Comparison of ENCODE assay signal across 24 mouse cellular contexts in genomic region chr3:69563406-69563805, GRCm38 (mm10). TPM values are rescaled to one million over a fixed set of nuclear protein-coding genes. Genes with fewer than 3 reads are reported as not detected.
DNase-seq lines count a peak whose midpoint lies in the region; ATAC-seq and TF ChIP-seq lines count a peak whose summit lies in the region.
"Had no signal": no experiment of that assay in that cellular context is flagged by ENCODE, and none has a peak within 500 bp of the region (broad histone marks: within the 10 kb centered on the region; RNA-seq: fewer than 3 reads in every experiment).

No protein-coding gene starts in this region.

- TF ChIP-seq CTCF in hindbrain, postnatal 0 days (IDR thresholded peaks at IDR 0.05; ENCODE audit: low read depth): no peak

- ATAC-seq in kidney, embryonic 14.5 days (ENCODE audit: low FRiP score, low TSS enrichment): no peak
- ATAC-seq in midbrain, embryonic 11.5 days (ENCODE audit: low FRiP score): no peak
- ATAC-seq in midbrain, embryonic 15.5 days (replicated peaks): no peak
- no peak for ATAC-seq in hindbrain, postnatal 0 days
- ATAC-seq: CD4-positive, CD25-positive, alpha-beta regulatory T cell, adult 4 months; forebrain, embryonic 14.5 days; forebrain, postnatal 0 days had no signal

- WGBS in kidney, embryonic 14.5 days: 85% methylated on average over 5 of the region's 6 CpGs
- WGBS in midbrain, embryonic 11.5 days: 89% methylated on average over 4 of the region's 6 CpGs
- 88% methylated on average over 6 of the region's 6 CpGs for WGBS in midbrain, embryonic 15.5 days
- 81% methylated on average over 6 of the region's 6 CpGs for WGBS in hindbrain, postnatal 0 days

- H3K4me3 ChIP-seq in kidney, embryonic 14.5 days (ENCODE audit: low read length): no peak overlapping the region
- H3K4me3 ChIP-seq in midbrain, embryonic 11.5 days (ENCODE audit: low read depth, low read length): no peak overlapping the region
- H3K4me3 ChIP-seq in midbrain, embryonic 15.5 days: no peak overlapping the region
- H3K4me3 ChIP-seq in hindbrain, postnatal 0 days (ENCODE audit: low read length): no peak overlapping the region
- H3K4me3 ChIP-seq: embryonic facial prominence, embryonic 12.5 days; embryonic facial prominence, embryonic 15.5 days; gastrocnemius, adult 2 months; hindbrain, embryonic 12.5 days had no signal

- no peaks in the 10 kb centered on the region for H3K36me3 ChIP-seq in kidney, embryonic 14.5 days (ENCODE audit: control insufficient read depth, insufficient read depth, low read length)
- no peaks in the 10 kb centered on the region for H3K36me3 ChIP-seq in midbrain, embryonic 11.5 days (ENCODE audit: control insufficient read depth, insufficient read depth, low read length)
- no peaks in the 10 kb centered on the region for H3K36me3 ChIP-seq in midbrain, embryonic 15.5 days (replicated peaks)
- no peaks in the 10 kb centered on the region for H3K36me3 ChIP-seq in hindbrain, postnatal 0 days (ENCODE audit: insufficient read depth, low read length)
- H3K36me3 ChIP-seq: embryonic facial prominence, embryonic 12.5 days; embryonic facial prominence, embryonic 15.5 days; hindbrain, embryonic 12.5 days had no signal

- H3K9ac ChIP-seq in kidney, embryonic 14.5 days (ENCODE audit: low read depth, low read length): no peak overlapping the region
- H3K9ac ChIP-seq in midbrain, embryonic 11.5 days (ENCODE audit: low read length): no peak overlapping the region
- H3K9ac ChIP-seq in midbrain, embryonic 15.5 days: no peak overlapping the region
- H3K9ac ChIP-seq in hindbrain, postnatal 0 days (replicated peaks; ENCODE audit: low read length): no peak overlapping the region
- H3K9ac ChIP-seq: embryonic facial prominence, embryonic 12.5 days; embryonic facial prominence, embryonic 15.5 days; forebrain, postnatal 0 days; hindbrain, embryonic 12.5 days had no signal

- H3K27me3 ChIP-seq in kidney, embryonic 14.5 days (ENCODE audit: control insufficient read depth, insufficient read depth, low read length): no peaks in the 10 kb centered on the region
- no peaks in the 10 kb centered on the region for H3K27me3 ChIP-seq in midbrain, embryonic 11.5 days (ENCODE audit: control insufficient read depth, insufficient read depth, low read length)
- no peaks in the 10 kb centered on the region for H3K27me3 ChIP-seq in midbrain, embryonic 15.5 days (replicated peaks)
- no peaks in the 10 kb centered on the region for H3K27me3 ChIP-seq in hindbrain, postnatal 0 days (ENCODE audit: insufficient read depth, low read length)
- H3K27me3 ChIP-seq: embryonic facial prominence, embryonic 12.5 days; embryonic facial prominence, embryonic 15.5 days; hindbrain, embryonic 12.5 days had no signal

- H3K27ac ChIP-seq in kidney, embryonic 14.5 days (ENCODE audit: low read depth, low read length): no peak overlapping the region
- no peak overlapping the region for H3K27ac ChIP-seq in midbrain, embryonic 11.5 days (ENCODE audit: low read depth, low read length)
- no peak overlapping the region for H3K27ac ChIP-seq in midbrain, embryonic 15.5 days
- no peak overlapping the region for H3K27ac ChIP-seq in hindbrain, postnatal 0 days
- H3K27ac ChIP-seq: embryonic facial prominence, embryonic 12.5 days; embryonic facial prominence, embryonic 15.5 days; gastrocnemius, adult 2 months; hindbrain, embryonic 12.5 days had no signal

- H3K4me1 ChIP-seq in kidney, embryonic 14.5 days (ENCODE audit: control insufficient read depth, insufficient read depth, low read length): 0 out of 2 replicates have a peak, but pooled peaks cover 7% of the 10 kb centered on the region
- no peaks in the 10 kb centered on the region for H3K4me1 ChIP-seq in midbrain, embryonic 11.5 days (ENCODE audit: control insufficient read depth, insufficient read depth, low read length)
- no peaks in the 10 kb centered on the region for H3K4me1 ChIP-seq in midbrain, embryonic 15.5 days
- no peaks in the 10 kb centered on the region for H3K4me1 ChIP-seq in hindbrain, postnatal 0 days (ENCODE audit: insufficient read depth, low read length)
- H3K4me1 ChIP-seq: embryonic facial prominence, embryonic 12.5 days had no signal

- H3K9me3 ChIP-seq in kidney, embryonic 14.5 days (ENCODE audit: control insufficient read depth, low read length): no peaks in the 10 kb centered on the region
- H3K9me3 ChIP-seq in midbrain, embryonic 11.5 days (ENCODE audit: control insufficient read depth, low read length): no peaks in the 10 kb centered on the region
- no peaks in the 10 kb centered on the region for H3K9me3 ChIP-seq in midbrain, embryonic 15.5 days
- no peaks in the 10 kb centered on the region for H3K9me3 ChIP-seq in hindbrain, postnatal 0 days (ENCODE audit: low read length)
- H3K9me3 ChIP-seq: embryonic facial prominence, embryonic 12.5 days; embryonic facial prominence, embryonic 15.5 days; hindbrain, embryonic 12.5 days had no signal

- peak; percentile 53 for DNase-seq in kidney, adult 9 months
- no peak for DNase-seq in kidney, adult 18-20 months
- peak; percentile 43 for DNase-seq in kidney, postnatal 14 days
- DNase-seq in midbrain, embryonic 11.5 days (ENCODE audit: low spot score, missing footprints): peak; percentile 47
- no peak for DNase-seq in hindbrain, postnatal 0 days (ENCODE audit: low spot score)
- DNase-seq: adrenal gland, adult 2 months; adrenal gland, postnatal 14 days; cerebellum, adult 11 months; cerebellum, adult 2 months; cerebellum, adult 9-11 months; cerebellum, postnatal 25 days; forebrain, postnatal 0 days; gastrocnemius, adult 2 months; gastrocnemius, postnatal 14 days; heart, adult 11 months had no signal

- H3K4me2 ChIP-seq in kidney, embryonic 14.5 days (replicated peaks; ENCODE audit: low read depth, low read length): no peak overlapping the region
- no peak overlapping the region for H3K4me2 ChIP-seq in midbrain, embryonic 11.5 days
- H3K4me2 ChIP-seq in midbrain, embryonic 15.5 days: no peak overlapping the region
- H3K4me2 ChIP-seq in hindbrain, postnatal 0 days (ENCODE audit: low read depth, low read length): no peak overlapping the region
- H3K4me2 ChIP-seq: embryonic facial prominence, embryonic 12.5 days; embryonic facial prominence, embryonic 15.5 days; heart, embryonic 11.5 days; hindbrain, embryonic 12.5 days had no signal

RNA-seq across cellular contexts. Expression of gene B3galnt1, which starts 35.4 kb away (rescaled TPM):
- 27.7 and 29.4 TPM in 2 replicates for polyA plus RNA-seq in kidney, embryonic 14.5 days (2014; fragmentation: Nextera tagmentation; extraction: Ambion mirVana)
- 44.4 and 45.9 TPM in 2 replicates for polyA plus RNA-seq in midbrain, embryonic 11.5 days (2014; fragmentation: Nextera tagmentation; extraction: Ambion mirVana)
- polyA plus RNA-seq in midbrain, embryonic 15.5 days (2015; fragmentation: Nextera tagmentation; extraction: Ambion mirVana): 101 and 103 TPM in 2 replicates
- total RNA-seq in hindbrain, postnatal 0 days (2014; rRNA removed): 67.0 and 73.5 TPM in 2 replicates
- 90.6 and 91.2 TPM in 2 replicates for polyA plus RNA-seq in hindbrain, postnatal 0 days (2015; fragmentation: Nextera tagmentation; extraction: Ambion mirVana)
- total RNA-seq: MEL had no signal

Comparison
In these comparisons a context has a peak if more than half of its experiments do, and no peak if none do; other contexts are left out.
1. DNase-seq: peak in kidney, adult 9 months (single experiment), kidney, postnatal 14 days (single experiment) and midbrain, embryonic 11.5 days (single experiment); none in kidney, adult 18-20 months (single experiment) and hindbrain, postnatal 0 days (single experiment).